Mouse (Mus musculus) urinary bladder, postnatal 4 days (tissue): ENCODE results near the gene Oxtr.

Experiments
- DNase-seq, 2 experiments: peaks; one replicate each; pipeline ENCODE4 v3.0.0; 2021 to 2022; ENCODE audit warnings: low spot score in 2 of 2

The Oxtr gene

DNA sequence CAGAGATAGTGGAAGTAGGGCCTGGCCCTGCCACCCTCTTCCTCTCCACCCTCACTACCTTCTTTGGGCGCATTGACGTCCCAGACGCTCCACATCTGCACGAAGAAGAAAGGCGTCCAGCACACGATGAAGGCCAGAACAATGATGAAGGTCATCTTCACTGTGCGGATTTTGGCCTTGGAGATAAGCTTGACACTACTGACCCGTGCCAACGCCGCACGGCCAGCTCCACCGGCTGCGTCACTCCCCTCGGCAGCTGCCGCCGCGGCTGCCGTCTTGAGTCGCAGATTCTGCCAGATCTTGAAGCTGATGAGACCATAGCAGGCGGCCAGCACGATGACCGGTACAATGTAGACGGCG is 942 bp downstream of the Oxtr start:
- no peak for DNase-seq

DNA sequence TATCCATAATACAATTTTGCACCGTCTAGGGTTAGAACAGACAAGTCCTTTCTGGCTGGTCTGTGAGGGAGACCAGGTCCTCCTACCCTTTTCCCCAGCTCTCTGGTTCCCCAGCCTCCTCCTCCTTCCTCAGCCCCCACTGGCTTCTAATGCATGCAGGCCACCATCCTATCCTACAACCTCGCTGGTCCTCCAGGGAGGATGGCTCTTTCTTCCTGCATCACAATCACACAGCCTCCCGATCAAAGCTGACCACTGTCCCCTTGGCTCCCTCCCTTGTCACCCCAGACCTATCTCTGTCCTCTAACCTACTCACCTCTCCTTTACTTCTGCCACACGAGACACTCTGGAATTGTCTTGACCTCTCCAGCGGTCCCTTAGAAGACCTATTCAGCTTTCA is 1.8 kb downstream of the Oxtr start:
- DNase-seq, result no peak

GRCm38 (mm10) chr6:112484316-112484715 is 5.4 kb downstream of the Oxtr start:
- no peak for DNase-seq

- no peak for DNase-seq
These were observed 9.9 kb downstream of the Oxtr start for GRCm38 (mm10) chr6:112479861-112480260.

DNA sequence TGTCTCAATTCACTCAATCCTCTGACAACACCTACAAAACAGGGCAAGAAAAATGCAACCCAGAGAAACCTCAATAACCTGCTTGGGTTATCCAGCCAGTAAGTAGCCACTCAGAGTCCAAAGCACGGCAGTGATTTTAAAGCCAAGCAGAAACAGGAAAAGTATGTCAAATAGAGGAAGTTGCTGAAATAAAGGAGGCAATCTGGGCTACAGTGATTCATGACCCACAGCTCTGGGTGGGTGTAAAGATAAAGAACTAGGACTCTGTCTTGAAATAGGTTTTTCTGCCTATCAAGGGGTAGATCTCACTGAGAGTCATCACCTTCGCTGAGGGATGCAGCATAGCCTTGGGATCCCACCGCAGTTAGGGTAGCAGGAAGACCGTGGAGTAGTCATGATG is 18.1 kb downstream of the Oxtr start:
- DNase-seq, result no peak

- no peak for DNase-seq
These were observed 23.7 kb downstream of the Oxtr start for GRCm38 (mm10) chr6:112466001-112466400.

DNA sequence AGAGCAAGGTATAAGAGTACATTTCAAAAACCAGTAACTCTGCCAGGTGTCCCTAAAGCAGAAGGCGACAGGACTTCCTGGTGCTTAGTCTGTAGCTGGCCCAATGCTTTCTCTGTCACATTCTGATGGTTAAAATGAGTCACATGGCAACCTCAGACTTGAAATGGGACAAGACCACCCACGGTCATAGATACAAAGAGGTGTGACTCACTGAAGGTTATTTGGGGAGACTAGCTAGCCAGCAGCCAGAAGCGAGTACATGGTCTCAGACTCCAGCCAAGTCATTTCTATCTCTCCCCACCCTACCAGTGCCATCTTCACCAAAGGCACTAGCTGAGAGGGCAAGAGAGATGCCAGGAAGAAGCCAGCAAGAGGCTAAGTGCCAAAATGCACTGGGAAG is 24.3 kb downstream of the Oxtr start:
- DNase-seq, result no peak

- no peak for DNase-seq
These were observed 26.4 kb downstream of the Oxtr start for GRCm38 (mm10) chr6:112463331-112463730.

DNA sequence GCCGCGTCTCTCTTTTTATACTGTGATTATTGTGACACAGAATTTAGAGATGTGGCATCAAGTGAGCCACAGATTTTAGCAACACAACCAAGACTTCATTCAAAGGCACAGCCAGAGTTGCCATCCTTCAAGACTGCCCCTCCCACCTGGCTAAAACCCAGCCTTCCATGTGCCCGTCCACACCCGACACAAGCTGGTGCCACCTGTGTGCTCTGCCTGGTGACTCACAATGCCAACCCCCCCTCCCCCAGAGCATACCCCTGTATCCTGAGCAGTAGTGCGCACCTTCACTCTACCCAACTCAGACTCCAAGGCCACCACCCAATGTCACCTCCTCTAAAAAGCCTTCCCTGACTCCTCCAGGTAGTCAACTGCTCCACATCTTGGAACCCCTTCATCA is 28.3 kb downstream of the Oxtr start:
- DNase-seq, result no peak

GRCm38 (mm10) chr6:112459341-112459749 is 30.4 kb downstream of the Oxtr start, which contains the start of gene Cav3:
Gene Cav3, plus strand, starts transcription at chr6:112459505.
- DNase-seq, result peak in 1 of 2 experiments; percentile 32

DNA sequence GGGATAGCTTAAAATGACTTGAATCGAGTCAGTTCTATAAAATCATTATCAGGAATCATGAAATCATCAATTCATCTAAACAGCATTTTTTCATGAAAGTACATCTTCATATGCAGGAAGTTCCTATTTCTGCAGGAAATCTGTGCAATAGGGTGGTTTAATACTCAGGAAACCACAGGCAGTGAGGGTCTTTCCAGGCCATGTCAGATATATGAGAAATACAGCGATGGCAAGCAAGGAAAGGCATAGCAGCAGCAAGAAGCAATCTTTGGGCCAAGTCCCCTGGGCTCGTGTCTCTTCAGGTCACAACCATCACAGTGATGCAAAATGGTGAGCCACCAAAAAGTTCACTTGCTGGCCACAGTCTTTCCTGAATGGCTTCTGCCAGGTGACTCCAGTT is 44.1 kb downstream of the Oxtr start:
- DNase-seq, result no peak

DNA sequence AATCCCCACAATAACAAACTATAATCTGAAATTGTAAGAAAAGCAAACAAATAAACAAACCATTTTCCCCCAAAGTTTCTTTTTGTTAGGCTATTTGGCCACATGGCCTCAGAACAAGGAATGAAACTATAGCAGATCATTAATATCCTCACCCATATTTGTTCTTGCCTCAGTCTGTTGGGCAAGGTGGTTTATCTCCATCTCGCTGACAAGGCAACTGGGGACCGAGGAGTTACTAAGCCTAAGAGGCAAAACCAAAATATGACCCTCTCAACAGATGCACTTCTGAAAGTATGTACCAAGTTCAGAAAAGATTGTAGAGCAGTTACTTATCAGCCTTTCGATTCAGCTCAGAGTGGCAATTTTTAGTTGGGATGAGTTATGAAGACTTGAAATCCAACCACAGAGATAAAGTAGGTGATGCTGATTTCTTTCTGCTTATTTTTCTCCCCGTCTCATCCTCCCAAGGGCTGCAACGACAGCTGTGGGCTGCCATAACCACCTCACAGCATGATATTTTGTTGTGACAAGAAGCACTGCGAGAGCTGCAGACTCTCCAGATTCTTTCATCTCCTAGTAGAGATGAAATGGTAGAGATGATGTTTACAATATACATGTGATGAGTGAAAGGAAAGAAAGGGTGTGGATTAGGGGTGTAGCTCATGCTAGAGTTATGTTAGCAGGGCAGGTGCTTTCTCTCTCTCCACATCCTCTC is 63.6 kb downstream of the Oxtr start:
- no peak for DNase-seq

- no peak for DNase-seq
These were observed 65.8 kb downstream of the Oxtr start for GRCm38 (mm10) chr6:112423746-112424501.
